Mouse (Mus musculus) hindbrain, embryonic 13.5 days (tissue): Measurements from ENCODE around the gene Aamp. TPM values are rescaled to one million over a fixed set of nuclear protein-coding genes. Genes with fewer than 3 reads are reported as not detected.
"Not testable (repeated sequence)": the region's sequence is repeated elsewhere in the genome, so short reads cannot be mapped to it uniquely, and the experiment has no call there.

Source experiments
- ATAC-seq: fragments of 200-750 bp; cut with Nextera tagmentation; 2 replicates; pipeline ENCODE4 v1.8.0; 2017; ENCODE audit warnings: moderate TSS enrichment; ENCODE audit not compliant: low FRiP score
- H3K27ac ChIP-seq: fragments of 300-500 bp; sonication (generic); 2 replicates; pipeline ENCODE4 v1.5.1; 2015; ENCODE audit warnings: inconsistent platforms, mild to moderate bottlenecking, moderate library complexity
- H3K27me3 ChIP-seq: fragments of 300-500 bp; sonication (generic); 2 replicates; pipeline ENCODE4 v1.6.1; 2015; ENCODE audit warnings: mild to moderate bottlenecking, inconsistent platforms
- H3K36me3 ChIP-seq: fragments of 300-500 bp; sonication (generic); 2 replicates; pipeline ENCODE4 v1.6.1; 2015; ENCODE audit warnings: mild to moderate bottlenecking, inconsistent platforms
- H3K4me1 ChIP-seq: fragments of 300-500 bp; sonication (generic); replicated peaks from 2 replicates; pipeline ENCODE4 v1.6.1; 2015; ENCODE audit warnings: inconsistent platforms
- H3K4me2 ChIP-seq: fragments of 300-500 bp; sonication (generic); 2 replicates; pipeline ENCODE4 v1.6.1; 2015; ENCODE audit warnings: inconsistent platforms, mild to moderate bottlenecking, moderate library complexity
- H3K4me3 ChIP-seq: fragments of 300-500 bp; sonication (generic); 2 replicates; pipeline ENCODE4 v1.5.1; 2015; ENCODE audit warnings: mild to moderate bottlenecking, inconsistent platforms
- H3K9ac ChIP-seq: fragments of 300-500 bp; sonication (generic); 2 replicates; pipeline ENCODE4 v1.6.1; 2015; ENCODE audit warnings: mild to moderate bottlenecking, inconsistent platforms
- H3K9me3 ChIP-seq: fragments of 300-500 bp; sonication (generic); 2 replicates; pipeline ENCODE4 v1.6.1; 2016; ENCODE audit warnings: inconsistent platforms
- WGBS: fragments of 180-500 bp; shearing (Covaris S2); methylation state at CpG from one replicate; pipeline ENCODE4 v1.1.7; 2015; 5-methylcytosine and 5-hydroxymethylcytosine counted together
- polyA plus RNA-seq: library from polyadenylated mRNA; unstranded; fragments of >200 nt; fragmentation: Nextera tagmentation; extraction: Ambion mirVana; gene quantifications from 2 replicates; pipeline ENCODE4 v1.2.1, GENCODE M21; 2015

Gene Aamp
- polyA plus RNA-seq, 1 experiment from 2014 or later, result 199 TPM

DNA sequence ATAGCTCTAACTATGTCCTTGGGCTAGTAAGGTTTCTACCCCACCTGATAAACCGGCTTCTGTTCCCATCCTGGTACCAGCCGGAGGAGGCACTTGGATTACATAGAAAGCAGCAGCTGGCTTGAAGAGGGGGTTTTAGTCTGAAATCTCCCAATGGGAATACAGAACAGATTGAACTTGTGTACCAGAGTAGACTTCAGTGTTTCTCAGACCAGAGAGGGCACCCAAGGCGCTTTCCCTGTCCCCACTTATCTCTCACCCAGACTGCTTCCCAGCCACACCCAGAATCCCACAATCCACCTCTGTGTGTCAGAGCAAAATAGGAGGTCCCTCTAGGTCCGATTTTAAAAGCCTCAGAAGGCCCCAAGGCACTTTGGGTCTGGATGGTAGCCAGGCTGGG lies 3.8 kb upstream of the Aamp start:
- peaks cover 34% of the 10 kb centered on the region for H3K4me1 ChIP-seq
- no peak for ATAC-seq
- no peaks in the 10 kb centered on the region for H3K9me3 ChIP-seq
- H3K4me2 ChIP-seq, result no peak overlapping the region
- WGBS, result 87% methylated on average over 4 of the region's 4 CpGs
- peaks cover 45% of the 10 kb centered on the region for H3K36me3 ChIP-seq
- no peak overlapping the region; the same call in 1 of the 2 replicates for H3K9ac ChIP-seq
- no peak overlapping the region for H3K4me3 ChIP-seq
- H3K27me3 ChIP-seq, result no peaks in the 10 kb centered on the region
- no peak overlapping the region for H3K27ac ChIP-seq

- 59% methylated on average over 15 of the region's 17 CpGs for WGBS
- H3K9me3 ChIP-seq, ATAC-seq, H3K27ac ChIP-seq, H3K27me3 ChIP-seq, H3K4me3 ChIP-seq, H3K9ac ChIP-seq, H3K4me2 ChIP-seq: not testable (repeated sequence)
- Histone ChIP-seq H3K4me1 (peaks cover 44% of the 10 kb centered on the region), H3K36me3 (peaks cover 44% of the 10 kb centered on the region)
Observed at GRCm38 (mm10) chr1:74286869-74287607, 2.5 kb upstream of the Aamp start.

- no peaks in the 10 kb centered on the region for H3K9me3 ChIP-seq
- peak overlapping the region; percentile 79 for H3K9ac ChIP-seq
- peaks cover 44% of the 10 kb centered on the region for H3K36me3 ChIP-seq
- 4% methylated on average over 23 of the region's 23 CpGs for WGBS
- H3K4me1 ChIP-seq, result peaks cover 44% of the 10 kb centered on the region
- no peak for ATAC-seq
- H3K27ac ChIP-seq, result peak overlapping the region; percentile 68
- H3K4me3 ChIP-seq, result peak overlapping the region; percentile 78
- peak overlapping the region; percentile 77 for H3K4me2 ChIP-seq
- H3K27me3 ChIP-seq, result no peaks in the 10 kb centered on the region
Observed at GRCm38 (mm10) chr1:74285212-74286010, 873 bp upstream of the Aamp start.

- no peaks in the 10 kb centered on the region for H3K9me3 ChIP-seq
- peaks cover 33% of the 10 kb centered on the region for H3K4me1 ChIP-seq
- 16% methylated on average over 15 of the region's 15 CpGs for WGBS
- peak overlapping the region; percentile 87 for H3K27ac ChIP-seq
- H3K4me2 ChIP-seq, result peak overlapping the region; percentile 85
- peak overlapping the region; percentile 89 for H3K9ac ChIP-seq
- H3K36me3 ChIP-seq, result peaks cover 45% of the 10 kb centered on the region
- peak; percentile 57 for ATAC-seq
- H3K27me3 ChIP-seq, result no peaks in the 10 kb centered on the region
- peak overlapping the region; percentile 78 for H3K4me3 ChIP-seq
Observed at GRCm38 (mm10) chr1:74283686-74284463, 663 bp downstream of the Aamp start.

- Histone ChIP-seq H3K27me3 (no peaks in the 10 kb centered on the region), H3K27ac (no peak overlapping the region), H3K9ac (no peak overlapping the region), H3K4me1 (peaks cover 33% of the 10 kb centered on the region), H3K4me2 (peak overlapping the region; percentile 27; the same call in 1 of the 2 replicates), H3K4me3 (peak overlapping the region; percentile 78), H3K9me3 (no peaks in the 10 kb centered on the region), H3K36me3 (peaks cover 47% of the 10 kb centered on the region)
- ATAC-seq, result no peak
- 91% methylated on average over 10 of the region's 10 CpGs for WGBS
Observed at GRCm38 (mm10) chr1:74282896-74283625, 1.5 kb downstream of the Aamp start.

GRCm38 (mm10) chr1:74281886-74282285 lies 2.7 kb downstream of the Aamp start:
- Histone ChIP-seq H3K9ac (no peak overlapping the region), H3K4me3 (no peak overlapping the region), H3K36me3 (peaks cover 47% of the 10 kb centered on the region), H3K9me3 (no peaks in the 10 kb centered on the region), H3K27ac (no peak overlapping the region), H3K4me2 (no peak overlapping the region), H3K27me3 (no peaks in the 10 kb centered on the region), H3K4me1 (peaks cover 36% of the 10 kb centered on the region)
- no peak for ATAC-seq
- 95% methylated on average over 8 of the region's 8 CpGs for WGBS

GRCm38 (mm10) chr1:74281372-74281771 lies 3.2 kb downstream of the Aamp start:
- Histone ChIP-seq H3K27ac (no peak overlapping the region), H3K4me2 (no peak overlapping the region), H3K36me3 (peaks cover 47% of the 10 kb centered on the region), H3K9ac (no peak overlapping the region), H3K9me3 (no peaks in the 10 kb centered on the region), H3K4me1 (peaks cover 35% of the 10 kb centered on the region), H3K27me3 (no peaks in the 10 kb centered on the region), H3K4me3 (no peak overlapping the region)
- ATAC-seq, result no peak
- WGBS, result 93% methylated on average over 2 of the region's 2 CpGs

- no peak overlapping the region for H3K27ac ChIP-seq
- no peak for ATAC-seq
- peaks cover 29% of the 10 kb centered on the region for H3K4me1 ChIP-seq
- no peaks in the 10 kb centered on the region for H3K27me3 ChIP-seq
- H3K36me3 ChIP-seq, result peaks cover 47% of the 10 kb centered on the region
- WGBS, result 95% methylated on average over 14 of the region's 14 CpGs
- H3K4me2 ChIP-seq, result no peak overlapping the region
- H3K9me3 ChIP-seq, result no peaks in the 10 kb centered on the region
- no peak overlapping the region for H3K9ac ChIP-seq
- no peak overlapping the region for H3K4me3 ChIP-seq
Observed at GRCm38 (mm10) chr1:74280591-74281325, 3.8 kb downstream of the Aamp start.

- Histone ChIP-seq H3K27ac (no peak overlapping the region), H3K4me2 (no peak overlapping the region), H3K4me3 (no peak overlapping the region), H3K4me1 (peaks cover 23% of the 10 kb centered on the region), H3K9me3 (no peaks in the 10 kb centered on the region), H3K27me3 (no peaks in the 10 kb centered on the region), H3K9ac (no peak overlapping the region), H3K36me3 (peaks cover 47% of the 10 kb centered on the region)
- ATAC-seq, result no peak
- WGBS, result 91% methylated on average over 11 of the region's 11 CpGs
Observed at GRCm38 (mm10) chr1:74278988-74279387, 5.5 kb downstream of the Aamp start.

DNA sequence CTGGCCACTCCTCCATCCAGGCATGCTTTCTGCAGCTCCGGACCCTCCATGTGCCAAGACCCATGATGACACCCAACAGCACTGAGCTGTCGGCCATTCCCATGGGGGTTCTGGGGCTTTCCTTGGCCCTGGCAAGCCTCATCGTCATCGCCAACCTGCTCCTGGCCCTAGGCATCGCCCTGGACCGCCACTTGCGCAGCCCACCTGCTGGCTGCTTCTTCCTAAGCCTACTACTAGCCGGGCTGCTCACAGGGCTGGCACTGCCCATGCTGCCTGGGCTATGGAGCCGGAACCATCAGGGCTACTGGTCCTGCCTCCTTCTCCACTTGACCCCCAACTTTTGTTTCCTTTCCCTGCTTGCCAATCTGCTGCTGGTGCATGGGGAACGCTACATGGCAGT lies 6.0 kb downstream of the Aamp start, which contains the start of gene Gpbar1:
TSS of gene Gpbar1 (plus strand) at position 13 of the 400 bp plus-strand sequence.
- H3K9ac ChIP-seq, result no peak within 1 kb of the TSS
- no peak for ATAC-seq
- no peak within 1 kb of the TSS for H3K4me3 ChIP-seq
- 92% methylated on average over 10 of the region's 10 CpGs for WGBS
- H3K27ac ChIP-seq, result no peak within 1 kb of the TSS
- peaks cover 19% of the 10 kb centered on the region for H3K4me1 ChIP-seq
- H3K9me3 ChIP-seq, result no peaks in the 10 kb centered on the region
- H3K4me2 ChIP-seq, result no peak within 1 kb of the TSS
- H3K36me3 ChIP-seq, result peaks cover 47% of the 10 kb centered on the region
- no peaks in the 10 kb centered on the region for H3K27me3 ChIP-seq

- H3K4me3 ChIP-seq, result no peak overlapping the region
- H3K27me3 ChIP-seq, result no peaks in the 10 kb centered on the region
- H3K4me1 ChIP-seq, result peaks cover 14% of the 10 kb centered on the region
- 69% methylated on average over 8 of the region's 8 CpGs for WGBS
- no peak for ATAC-seq
- H3K36me3 ChIP-seq, result peaks cover 45% of the 10 kb centered on the region
- no peak overlapping the region for H3K4me2 ChIP-seq
- no peaks in the 10 kb centered on the region for H3K9me3 ChIP-seq
- no peak overlapping the region for H3K27ac ChIP-seq
- H3K9ac ChIP-seq, result no peak overlapping the region
Observed at GRCm38 (mm10) chr1:74277883-74278537, 6.5 kb downstream of the Aamp start.
